Mouse (Mus musculus): Measurements from ENCODE around the gene Cnn3. TPM values are rescaled to one million over a fixed set of nuclear protein-coding genes. Genes with fewer than 3 reads are reported as not detected.
A peak's percentile ranks its signal among the peaks of the same experiment; 100 is the strongest.

Gene Cnn3
- total RNA-seq, 1 experiment: 241 TPM

DNA sequence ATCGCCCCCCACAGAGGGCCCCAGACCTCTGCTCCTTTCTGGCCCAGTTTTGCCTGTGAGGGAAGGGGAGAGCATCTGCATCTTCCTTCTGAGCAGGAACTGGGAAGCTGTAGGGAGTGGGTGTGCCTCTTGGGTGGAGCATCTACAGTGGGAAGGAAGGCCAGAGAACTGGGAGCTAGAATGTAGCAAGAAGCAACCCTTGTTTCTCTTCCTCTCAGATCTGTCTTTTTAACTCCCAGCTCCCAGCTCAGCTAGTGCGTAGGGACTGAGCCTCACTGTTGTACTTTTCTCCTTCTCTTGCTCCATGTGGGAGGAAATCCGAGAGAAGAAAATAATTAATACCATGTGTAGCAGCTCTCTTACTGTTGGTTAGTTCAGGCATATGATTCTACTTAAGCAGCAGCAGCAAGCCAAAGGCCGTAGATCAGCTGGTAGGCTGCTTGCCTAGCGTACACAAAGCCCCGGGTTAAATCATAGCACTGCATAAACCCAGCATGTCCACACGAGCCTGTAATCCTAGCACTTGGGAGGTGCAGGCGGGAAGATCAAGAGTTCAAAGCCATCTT is 7.8 kb downstream of the Cnn3 start:
- Histone ChIP-seq H3K4me3 (ENCODE audit: insufficient read depth in 1 of 2, low read depth in 1 of 2, low read length in 2 of 2, poor library complexity in 1 of 2, severe bottlenecking in 1 of 2) (no peak overlapping the region), H3K4me1 (ENCODE audit: control insufficient read depth in 2 of 2, insufficient read depth in 2 of 2, low read length in 2 of 2, poor library complexity in 1 of 2) (peaks cover 28 to 49% of the 10 kb centered on the region in 2 experiments)
- in situ Hi-C loops (cut with MboI; ENCODE audit: low sequenced_read_pairs in 2 of 2, unreplicated experiment in 2 of 2): no loop called here

DNA sequence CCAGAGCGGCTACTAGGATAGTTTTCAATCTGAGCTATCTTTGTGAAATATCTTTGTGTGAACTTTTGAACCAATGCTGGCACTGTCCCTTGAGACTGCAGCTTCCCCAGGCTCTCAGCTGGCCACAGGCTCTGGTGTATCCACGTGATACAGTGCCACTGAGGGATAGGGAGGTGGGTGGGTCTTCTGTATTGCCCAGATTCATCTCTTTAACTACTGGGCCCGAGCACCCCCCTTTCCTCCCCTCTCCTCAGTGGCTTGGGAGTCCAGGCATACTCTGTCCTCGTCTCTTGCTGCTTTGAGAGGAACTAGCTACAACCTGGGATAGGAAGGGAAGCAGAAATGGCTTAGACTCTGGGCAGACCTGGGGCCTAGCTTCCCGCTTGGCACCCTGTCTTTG is 9.0 kb downstream of the Cnn3 start:
- Histone ChIP-seq H3K9ac (ENCODE audit: insufficient read depth, low read depth, low read length, poor library complexity, severe bottlenecking) (no peak overlapping the region), H3K4me3 (ENCODE audit: insufficient read depth in 1 of 2, low read depth in 1 of 2, low read length in 2 of 2, poor library complexity in 1 of 2, severe bottlenecking in 1 of 2) (no peak overlapping the region), H3K4me1 (ENCODE audit: control insufficient read depth in 2 of 2, insufficient read depth in 2 of 2, low read length in 2 of 2, poor library complexity in 1 of 2) (peaks cover 26 to 50% of the 10 kb centered on the region in 2 experiments), H3K27ac (ENCODE audit: insufficient read depth, low read depth, low read length, poor library complexity, severe bottlenecking) (no peak overlapping the region), H3K9me3 (ENCODE audit: control insufficient read depth, insufficient read depth, low read depth, low read length) (no peaks in the 10 kb centered on the region), H3K36me3 (ENCODE audit: control insufficient read depth, insufficient read depth, low read length, poor library complexity, severe bottlenecking) (peaks cover 10% of the 10 kb centered on the region; the same call in 1 of the 2 replicates)
- in situ Hi-C loops (cut with MboI; ENCODE audit: low sequenced_read_pairs in 2 of 2, unreplicated experiment in 2 of 2): no loop called here
- TF ChIP-seq HCFC1 (IDR thresholded peaks at IDR 0.05; ENCODE audit: borderline replicate concordance, insufficient read depth, low read length): no peak
- no peak for TF ChIP-seq ZC3H11A (IDR thresholded peaks at IDR 0.05; ENCODE audit: borderline replicate concordance, low read depth, low read length)
- no peak for TF ChIP-seq MAFK (IDR thresholded peaks at IDR 0.05; ENCODE audit: insufficient read depth, low read depth, low read length)
- no peak for TF ChIP-seq CHD2 (IDR thresholded peaks at IDR 0.05; ENCODE audit: low read depth, low read length)
- no peak for TF ChIP-seq ZNF384 (IDR thresholded peaks at IDR 0.05; ENCODE audit: low read depth, low read length)
- DNase-seq (ENCODE audit: low read depth, low spot score): no peak

More for the DNA sequence above, 7.8 kb downstream of the Cnn3 start:
- Histone ChIP-seq H3K9ac (ENCODE audit: insufficient read depth, low read depth, low read length, poor library complexity, severe bottlenecking) (peak overlapping the region; percentile 48; the same call in 1 of the 2 replicates), H3K9me3 (ENCODE audit: control insufficient read depth, insufficient read depth, low read depth, low read length) (no peaks in the 10 kb centered on the region), H3K36me3 (ENCODE audit: control insufficient read depth, insufficient read depth, low read length, poor library complexity, severe bottlenecking) (peaks cover 10% of the 10 kb centered on the region; the same call in 1 of the 2 replicates), H3K27ac (ENCODE audit: insufficient read depth, low read depth, low read length, poor library complexity, severe bottlenecking) (peak overlapping the region; percentile 18)
- DNase-seq (ENCODE audit: low read depth, low spot score): no peak
- TF ChIP-seq HCFC1 (IDR thresholded peaks at IDR 0.05; ENCODE audit: borderline replicate concordance, insufficient read depth, low read length) (no peak), CHD2 (IDR thresholded peaks at IDR 0.05; ENCODE audit: low read depth, low read length) (no peak), ZC3H11A (IDR thresholded peaks at IDR 0.05; ENCODE audit: borderline replicate concordance, low read depth, low read length) (no peak)

DNA sequence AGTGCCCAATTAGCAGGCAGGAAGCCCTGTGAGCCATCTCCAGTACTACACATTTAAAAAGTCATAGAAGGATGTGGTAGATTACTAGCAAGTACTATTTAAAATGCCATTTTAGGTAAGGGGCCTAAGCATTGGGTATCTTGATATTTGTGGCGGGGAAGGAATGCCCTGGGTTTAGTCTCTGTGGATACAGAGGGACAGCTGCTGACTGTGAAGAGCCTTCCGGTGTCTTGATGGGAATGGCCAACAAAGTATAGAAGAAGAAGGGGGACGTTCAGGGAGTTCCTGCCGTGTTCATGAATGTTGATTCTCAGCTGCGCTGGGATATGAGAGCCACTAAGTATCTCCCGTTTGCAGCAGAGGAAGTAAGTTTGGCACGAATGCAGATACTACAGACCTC is 10.8 kb downstream of the Cnn3 start:
- DNase-seq (ENCODE audit: low read depth, low spot score): no peak
- peaks cover 12% of the 10 kb centered on the region; the same call in 1 of the 2 replicates for H3K36me3 ChIP-seq (ENCODE audit: control insufficient read depth, insufficient read depth, low read length, poor library complexity, severe bottlenecking)
- H3K27ac ChIP-seq (ENCODE audit: insufficient read depth, low read depth, low read length, poor library complexity, severe bottlenecking): no peak overlapping the region
- no peak overlapping the region for H3K4me3 ChIP-seq (ENCODE audit: insufficient read depth in 1 of 2, low read depth in 1 of 2, low read length in 2 of 2, poor library complexity in 1 of 2, severe bottlenecking in 1 of 2)
- no peak overlapping the region for H3K9ac ChIP-seq (ENCODE audit: insufficient read depth, low read depth, low read length, poor library complexity, severe bottlenecking)
- TF ChIP-seq MAFK (IDR thresholded peaks at IDR 0.05; ENCODE audit: insufficient read depth, low read depth, low read length) (no peak), CHD2 (IDR thresholded peaks at IDR 0.05; ENCODE audit: low read depth, low read length) (no peak), HCFC1 (IDR thresholded peaks at IDR 0.05; ENCODE audit: borderline replicate concordance, insufficient read depth, low read length) (no peak), ZNF384 (IDR thresholded peaks at IDR 0.05; ENCODE audit: low read depth, low read length) (no peak), ZC3H11A (IDR thresholded peaks at IDR 0.05; ENCODE audit: borderline replicate concordance, low read depth, low read length) (no peak)
- in situ Hi-C loops (cut with MboI; ENCODE audit: low sequenced_read_pairs in 2 of 2, unreplicated experiment in 2 of 2): no loop called here
- H3K4me1 ChIP-seq (ENCODE audit: control insufficient read depth in 2 of 2, insufficient read depth in 2 of 2, low read length in 2 of 2, poor library complexity in 1 of 2): peaks cover 27 to 47% of the 10 kb centered on the region in 2 experiments
- H3K9me3 ChIP-seq (ENCODE audit: control insufficient read depth, insufficient read depth, low read depth, low read length): no peaks in the 10 kb centered on the region

- H3K9ac ChIP-seq (ENCODE audit: insufficient read depth, low read depth, low read length, poor library complexity, severe bottlenecking): no peak overlapping the region
- H3K4me3 ChIP-seq (ENCODE audit: insufficient read depth in 1 of 2, low read depth in 1 of 2, low read length in 2 of 2, poor library complexity in 1 of 2, severe bottlenecking in 1 of 2): no peak overlapping the region
- peaks cover 12% of the 10 kb centered on the region; the same call in 1 of the 2 replicates for H3K36me3 ChIP-seq (ENCODE audit: control insufficient read depth, insufficient read depth, low read length, poor library complexity, severe bottlenecking)
- in situ Hi-C loops (cut with MboI; ENCODE audit: low sequenced_read_pairs in 2 of 2, unreplicated experiment in 2 of 2): no loop called here
- TF ChIP-seq ZNF384 (IDR thresholded peaks at IDR 0.05; ENCODE audit: low read depth, low read length): no peak
- no peak for TF ChIP-seq ZC3H11A (IDR thresholded peaks at IDR 0.05; ENCODE audit: borderline replicate concordance, low read depth, low read length)
- no peak for TF ChIP-seq CHD2 (IDR thresholded peaks at IDR 0.05; ENCODE audit: low read depth, low read length)
- no peak for TF ChIP-seq MAFK (IDR thresholded peaks at IDR 0.05; ENCODE audit: insufficient read depth, low read depth, low read length)
- TF ChIP-seq HCFC1 (IDR thresholded peaks at IDR 0.05; ENCODE audit: borderline replicate concordance, insufficient read depth, low read length): no peak
- no peak overlapping the region for H3K27ac ChIP-seq (ENCODE audit: insufficient read depth, low read depth, low read length, poor library complexity, severe bottlenecking)
- DNase-seq (ENCODE audit: low read depth, low spot score): no peak
- H3K9me3 ChIP-seq (ENCODE audit: control insufficient read depth, insufficient read depth, low read depth, low read length): no peaks in the 10 kb centered on the region
- H3K4me1 ChIP-seq (ENCODE audit: control insufficient read depth in 2 of 2, insufficient read depth in 2 of 2, low read length in 2 of 2, poor library complexity in 1 of 2): peaks cover 32 to 48% of the 10 kb centered on the region in 2 experiments
Observed at GRCm38 (mm10) chr3:121437996-121438395, 11.7 kb downstream of the Cnn3 start.
